Mouse (Mus musculus) kidney, postnatal 0 days (tissue): ENCODE data around the gene Kirrel3. TPM values are rescaled to one million over a fixed set of nuclear protein-coding genes. Genes with fewer than 3 reads are reported as not detected.

Experiments
- ATAC-seq: fragments of 200-750 bp; cut with Nextera tagmentation; replicated peaks from 2 replicates; pipeline ENCODE4 v1.8.0; 2017; ENCODE audit warnings: low read depth, moderate number of reproducible peaks, moderate TSS enrichment, moderate library complexity; ENCODE audit not compliant: low FRiP score
- DNase-seq: peaks from one replicate; pipeline ENCODE4 v3.0.0-alpha.2; 2016; ENCODE audit warnings: low spot score
- H3K27ac ChIP-seq: fragments of 300-500 bp; sonication (generic); 2 replicates; pipeline ENCODE4 v1.5.1; 2014; ENCODE audit warnings: mild to moderate bottlenecking
- H3K27me3 ChIP-seq: fragments of 300-500 bp; sonication (generic); 2 replicates; pipeline ENCODE4 v1.6.1; 2014; ENCODE audit warnings: low read length, mixed read lengths; ENCODE audit not compliant: insufficient read depth
- H3K36me3 ChIP-seq: fragments of 300-500 bp; sonication (generic); 2 replicates; pipeline ENCODE4 v1.6.1; 2014; ENCODE audit warnings: low read length, mixed read lengths; ENCODE audit not compliant: insufficient read depth
- H3K4me1 ChIP-seq: fragments of 300-500 bp; sonication (generic); replicated peaks from 2 replicates; pipeline ENCODE4 v1.6.1; 2014; ENCODE audit warnings: antibody characterized with exemption, low read length, mixed read lengths; ENCODE audit not compliant: insufficient read depth
- H3K4me2 ChIP-seq: fragments of 300-500 bp; sonication (generic); 2 replicates; pipeline ENCODE4 v1.6.1; 2014; ENCODE audit warnings: mild to moderate bottlenecking, low read length, moderate library complexity, mixed read lengths
- H3K4me3 ChIP-seq: fragments of 300-500 bp; sonication (generic); replicated peaks from 2 replicates; pipeline ENCODE4 v1.5.1; 2014; ENCODE audit warnings: low read depth, low read length
- H3K9ac ChIP-seq: fragments of 300-500 bp; sonication (generic); 2 replicates; pipeline ENCODE4 v1.6.1; 2014; ENCODE audit warnings: low read depth, low read length
- H3K9me3 ChIP-seq: fragments of 300-500 bp; sonication (generic); replicated peaks from 2 replicates; pipeline ENCODE4 v1.6.1; 2016; ENCODE audit warnings: low read length, inconsistent platforms, mixed read lengths
- CTCF ChIP-seq: IDR thresholded peaks from 2 replicates; pipeline ENCODE4 v1.5.1; 2016; ENCODE audit warnings: antibody characterized with exemption, low read depth, mild to moderate bottlenecking, moderate library complexity
- WGBS: fragments of 180-500 bp; shearing (Covaris S2); extraction: QIAGEN DNeasy Blood & Tissue Kit; methylation state at CpG from one replicate; pipeline ENCODE4 v1.1.7; 2014; 5-methylcytosine and 5-hydroxymethylcytosine counted together
- polyA plus RNA-seq: library from polyadenylated mRNA; unstranded; fragments of >200 nt; fragmentation: Nextera tagmentation; extraction: Ambion mirVana; gene quantifications from 2 replicates; pipeline ENCODE4 v1.2.1, GENCODE M21; 2015

Kirrel3 gene
- polyA plus RNA-seq, 1 experiment from 2014 or later: 0.82 TPM

GRCm38 (mm10) chr9:34877799-34878198 is 392.1 kb downstream of the Kirrel3 start:
- Histone ChIP-seq H3K27me3 (no peaks in the 10 kb centered on the region), H3K27ac (no peak overlapping the region), H3K9me3 (no peaks in the 10 kb centered on the region), H3K4me1 (no peaks in the 10 kb centered on the region), H3K4me2 (no peak overlapping the region), H3K9ac (no peak overlapping the region), H3K4me3 (no peak overlapping the region), H3K36me3 (no peaks in the 10 kb centered on the region)
- WGBS: 63% methylated on average over 3 of the region's 3 CpGs
- ATAC-seq (no peak), DNase-seq (no peak)
- no peak for TF ChIP-seq CTCF

- DNase-seq: no peak
- Histone ChIP-seq H3K4me1 (no peaks in the 10 kb centered on the region), H3K4me2 (no peak overlapping the region), H3K27me3 (no peaks in the 10 kb centered on the region), H3K4me3 (no peak overlapping the region), H3K27ac (no peak overlapping the region), H3K36me3 (no peaks in the 10 kb centered on the region), H3K9ac (no peak overlapping the region), H3K9me3 (no peaks in the 10 kb centered on the region)
- ATAC-seq: no peak
- 7% methylated on average over 5 of the region's 5 CpGs for WGBS
- TF ChIP-seq CTCF: no peak
Observed at GRCm38 (mm10) chr9:34881750-34882149, 396.1 kb downstream of the Kirrel3 start.

- Histone ChIP-seq H3K27ac (no peak overlapping the region), H3K9me3 (no peaks in the 10 kb centered on the region), H3K9ac (no peak overlapping the region), H3K4me1 (no peaks in the 10 kb centered on the region), H3K4me3 (no peak overlapping the region), H3K4me2 (no peak overlapping the region), H3K36me3 (no peaks in the 10 kb centered on the region), H3K27me3 (no peaks in the 10 kb centered on the region)
- TF ChIP-seq CTCF: no peak
- no peak for ATAC-seq
- 10% methylated on average over 2 of the region's 2 CpGs for WGBS
- DNase-seq: no peak
Observed at GRCm38 (mm10) chr9:34882211-34882610, 396.5 kb downstream of the Kirrel3 start.

GRCm38 (mm10) chr9:34883122-34883521 is 397.4 kb downstream of the Kirrel3 start:
- Histone ChIP-seq H3K4me1 (no peaks in the 10 kb centered on the region), H3K4me3 (no peak overlapping the region), H3K4me2 (no peak overlapping the region), H3K27me3 (no peaks in the 10 kb centered on the region), H3K9ac (no peak overlapping the region), H3K9me3 (no peaks in the 10 kb centered on the region), H3K36me3 (no peaks in the 10 kb centered on the region), H3K27ac (no peak overlapping the region)
- WGBS: 32% methylated on average over 4 of the region's 4 CpGs
- DNase-seq (no peak), ATAC-seq (no peak)
- no peak for TF ChIP-seq CTCF

- Histone ChIP-seq H3K36me3 (no peaks in the 10 kb centered on the region), H3K4me1 (no peaks in the 10 kb centered on the region), H3K4me2 (no peak overlapping the region), H3K9ac (no peak overlapping the region), H3K9me3 (no peaks in the 10 kb centered on the region), H3K27me3 (no peaks in the 10 kb centered on the region), H3K27ac (no peak overlapping the region), H3K4me3 (no peak overlapping the region)
- no peak for ATAC-seq
- WGBS: 79% methylated on average over 3 of the region's 3 CpGs
- TF ChIP-seq CTCF: no peak
- DNase-seq: no peak
Observed at GRCm38 (mm10) chr9:34884325-34884724, 398.6 kb downstream of the Kirrel3 start.

- DNase-seq (no peak), ATAC-seq (no peak)
- WGBS: 81% methylated on average over 3 of the region's 3 CpGs
- H3K9me3 ChIP-seq: no peaks in the 10 kb centered on the region
- no peaks in the 10 kb centered on the region for H3K27me3 ChIP-seq
- no peak overlapping the region for H3K4me3 ChIP-seq
- no peak overlapping the region for H3K27ac ChIP-seq
- no peak overlapping the region for H3K4me2 ChIP-seq
- no peaks in the 10 kb centered on the region for H3K4me1 ChIP-seq
- H3K36me3 ChIP-seq: no peaks in the 10 kb centered on the region
- H3K9ac ChIP-seq: no peak overlapping the region
- TF ChIP-seq CTCF: no peak
Observed at GRCm38 (mm10) chr9:34884942-34885341, 399.2 kb downstream of the Kirrel3 start.

GRCm38 (mm10) chr9:34886746-34887145 is 401.1 kb downstream of the Kirrel3 start:
- no peak overlapping the region for H3K9ac ChIP-seq
- H3K36me3 ChIP-seq: no peaks in the 10 kb centered on the region
- no peak for TF ChIP-seq CTCF
- no peak overlapping the region for H3K27ac ChIP-seq
- no peak overlapping the region for H3K4me3 ChIP-seq
- H3K4me1 ChIP-seq: no peaks in the 10 kb centered on the region
- no peak overlapping the region for H3K4me2 ChIP-seq
- H3K9me3 ChIP-seq: no peaks in the 10 kb centered on the region
- peak; percentile 2 for DNase-seq
- H3K27me3 ChIP-seq: no peaks in the 10 kb centered on the region
- 12% methylated on average over 5 of the region's 5 CpGs for WGBS
- ATAC-seq: no peak
